Comparison of ENCODE assay signal across 13 mouse cellular contexts in genomic region chr4:40815775-40816372, GRCm38 (mm10). TPM values are rescaled to one million over a fixed set of nuclear protein-coding genes. Genes with fewer than 3 reads are reported as not detected.
DNase-seq lines count a peak whose midpoint lies in the region; ATAC-seq and TF ChIP-seq lines count a peak whose summit lies in the region.
"Had no signal": no experiment of that assay in that cellular context is flagged by ENCODE, and none has a peak within 500 bp of the region (broad histone marks: within the 10 kb centered on the region; RNA-seq: fewer than 3 reads in every experiment).

No protein-coding gene starts in this region.

- no peak overlapping the region for H3K4me2 ChIP-seq in kidney, embryonic 16.5 days (replicated peaks; ENCODE audit: low read depth, low read length)
- H3K4me2 ChIP-seq in intestine, postnatal 0 days (replicated peaks; ENCODE audit: low read depth) = no peak overlapping the region

- 52% methylated on average over 12 of the region's 12 CpGs for WGBS in kidney, adult 2 months
- 50% methylated on average over 12 of the region's 12 CpGs for WGBS in kidney, embryonic 16.5 days
- 67% methylated on average over 12 of the region's 12 CpGs for WGBS in intestine, postnatal 0 days

- TF ChIP-seq EP300 in ES-Bruce4 (IDR thresholded peaks at IDR 0.05; ENCODE audit: insufficient read depth, low read depth, low read length) = 0 out of 2 replicates have a peak, but pooled peaks have one; percentile 49

- no peak for TF ChIP-seq CTCF in kidney, adult 2 months (conservative IDR thresholded peaks at IDR 0.05; ENCODE audit: insufficient read depth, insufficient read length, low read depth, low read length)
- no peak for TF ChIP-seq CTCF in ES-Bruce4 (IDR thresholded peaks at IDR 0.05; ENCODE audit: low read depth, low read length)
- TF ChIP-seq CTCF in brain, embryonic 14.5 days (IDR thresholded peaks at IDR 0.05; ENCODE audit: borderline replicate concordance, extremely low read depth, insufficient read depth, insufficient read length) = no peak
- TF ChIP-seq CTCF in intestine, postnatal 0 days (IDR thresholded peaks at IDR 0.05; ENCODE audit: low read depth) = no peak

- ATAC-seq in kidney, embryonic 16.5 days (ENCODE audit: low FRiP score, low TSS enrichment) = no peak
- ATAC-seq in megakaryocyte, adult 5-6 weeks (ENCODE audit: poor library complexity, severe bottlenecking) = 0 out of 2 replicates have a peak, but pooled peaks have one; percentile 7
- no peak for ATAC-seq in intestine, postnatal 0 days

- H3K27ac ChIP-seq in kidney, adult 2 months (ENCODE audit: insufficient read depth, low read depth, low read length) = peak overlapping the region; percentile 65
- no peak overlapping the region for H3K27ac ChIP-seq in kidney, embryonic 16.5 days (ENCODE audit: low read length)
- H3K27ac ChIP-seq in ES-Bruce4 (ENCODE audit: insufficient read depth, low read length) = 0 out of 2 replicates have a peak overlapping the region, but pooled peaks have one; percentile 13
- H3K27ac ChIP-seq in intestine, postnatal 0 days (ENCODE audit: low read depth, low read length) = no peak overlapping the region
- H3K27ac ChIP-seq: left cerebral cortex, adult 2 months had no signal

- H3K4me3 ChIP-seq in kidney, adult 2 months (ENCODE audit: insufficient read depth, low read depth, low read length) = no peak overlapping the region
- H3K4me3 ChIP-seq in kidney, embryonic 16.5 days (ENCODE audit: low read length) = no peak overlapping the region
- no peak overlapping the region for H3K4me3 ChIP-seq in ES-Bruce4 (ENCODE audit: low read depth, low read length)
- no peak overlapping the region for H3K4me3 ChIP-seq in intestine, postnatal 0 days (ENCODE audit: low read depth, low read length)
- H3K4me3 ChIP-seq: left cerebral cortex, adult 2 months had no signal

- no peaks in the 10 kb centered on the region for H3K9me3 ChIP-seq in kidney, embryonic 16.5 days (ENCODE audit: low read length)
- H3K9me3 ChIP-seq in ES-Bruce4 (replicated peaks; ENCODE audit: control insufficient read depth, insufficient read depth, low read length, poor library complexity, severe bottlenecking) = no peaks in the 10 kb centered on the region; the same call in 1 of the 2 replicates
- no peaks in the 10 kb centered on the region for H3K9me3 ChIP-seq in intestine, postnatal 0 days (ENCODE audit: control insufficient read depth)

- H3K4me1 ChIP-seq in kidney, adult 2 months (ENCODE audit: control insufficient read depth, insufficient read depth, low read length) = peaks cover 34% of the 10 kb centered on the region
- H3K4me1 ChIP-seq in kidney, embryonic 16.5 days (ENCODE audit: insufficient read depth, low read length) = peaks cover 19% of the 10 kb centered on the region
- H3K4me1 ChIP-seq in ES-Bruce4 (ENCODE audit: control insufficient read depth, insufficient read depth, low read length) = peaks cover 9% of the 10 kb centered on the region
- no peaks in the 10 kb centered on the region for H3K4me1 ChIP-seq in intestine, postnatal 0 days (replicated peaks; ENCODE audit: control insufficient read depth, insufficient read depth, low read length)

- no peak for TF ChIP-seq POLR2A in kidney, adult 2 months (IDR thresholded peaks at IDR 0.05; ENCODE audit: low read depth, low read length)
- TF ChIP-seq POLR2A in ES-Bruce4 (IDR thresholded peaks at IDR 0.05; ENCODE audit: insufficient read depth, low read length) = no peak
- no peak for TF ChIP-seq POLR2A in brain, embryonic 14.5 days (IDR thresholded peaks at IDR 0.05; ENCODE audit: borderline replicate concordance, extremely low read depth, insufficient read depth, insufficient read length, poor library complexity, severe bottlenecking)

- DNase-seq in kidney, adult 2 months = peak; percentile 34
- peak; percentile 40 for DNase-seq in brain, embryonic 14.5 days (ENCODE audit: low read depth)
- no peak for DNase-seq in cerebellum, postnatal 14 days
- DNase-seq in spleen, postnatal 36 days (ENCODE audit: low spot score in 2 of 2) = no peak
- DNase-seq: adrenal gland, postnatal 36 days; cerebellum, postnatal 10 days; lung, adult 2 months; thymus, adult 2 months had no signal

- no peaks in the 10 kb centered on the region for H3K27me3 ChIP-seq in kidney, adult 2 months (replicated peaks; ENCODE audit: control insufficient read depth, insufficient read depth, low read length)
- H3K27me3 ChIP-seq in kidney, embryonic 16.5 days (ENCODE audit: insufficient read depth, low read length) = no peaks in the 10 kb centered on the region
- no peaks in the 10 kb centered on the region for H3K27me3 ChIP-seq in ES-Bruce4 (ENCODE audit: control insufficient read depth, insufficient read depth, low read length, poor library complexity, severe bottlenecking)
- no peaks in the 10 kb centered on the region; the same call in 1 of the 2 replicates for H3K27me3 ChIP-seq in intestine, postnatal 0 days (replicated peaks; ENCODE audit: control insufficient read depth, insufficient read depth, low read length)

- H3K9ac ChIP-seq in kidney, embryonic 16.5 days (replicated peaks; ENCODE audit: low read length) = no peak overlapping the region
- no peak overlapping the region for H3K9ac ChIP-seq in ES-Bruce4 (ENCODE audit: low read depth, poor library complexity, severe bottlenecking)
- no peak overlapping the region for H3K9ac ChIP-seq in intestine, postnatal 0 days (ENCODE audit: low read depth, low read length)

- H3K36me3 ChIP-seq in kidney, adult 2 months (ENCODE audit: control insufficient read depth, insufficient read depth, low read length) = peaks cover 2% of the 10 kb centered on the region; the same call in 1 of the 2 replicates
- peaks cover 18% of the 10 kb centered on the region for H3K36me3 ChIP-seq in kidney, embryonic 16.5 days (ENCODE audit: insufficient read depth, low read length)
- peaks cover 6% of the 10 kb centered on the region; the same call in 1 of the 2 replicates for H3K36me3 ChIP-seq in ES-Bruce4 (ENCODE audit: control insufficient read depth, insufficient read depth, low read length, poor library complexity, severe bottlenecking)
- H3K36me3 ChIP-seq in intestine, postnatal 0 days (ENCODE audit: control insufficient read depth, insufficient read depth) = peaks cover 18% of the 10 kb centered on the region

RNA-seq across cellular contexts. Expression of gene B4galt1, which starts 37.9 kb away (rescaled TPM):
- 20.1 and 22.2 TPM in 2 replicates for polyA plus RNA-seq in kidney, adult 2 months (2012; rRNA removed)
- 47.5 and 48.0 TPM in 2 replicates for polyA plus RNA-seq in kidney, embryonic 16.5 days (2015; fragmentation: Nextera tagmentation; extraction: Ambion mirVana)
- 40.0 and 40.7 TPM in 2 replicates for polyA plus RNA-seq in ES-Bruce4 (2011; ENCODE audit: insufficient read depth, insufficient read length, low read depth, missing spikeins)
- polyA plus RNA-seq in brain, embryonic 14.5 days (2012; rRNA removed) = 6.9 and 9.2 TPM in 2 replicates
- total RNA-seq in megakaryocyte, adult 5-6 weeks (2015) = 75.4 and 79.4 TPM in 2 replicates
- 46.4 and 57.4 TPM in 2 replicates for total RNA-seq in megakaryocyte, adult 5-6 weeks (2017)
- 15.3 and 15.5 TPM in 2 replicates for polyA plus RNA-seq in intestine, postnatal 0 days (2015; fragmentation: Nextera tagmentation; extraction: Ambion mirVana)

RNA-seq across cellular contexts. Expression of gene Smu1, which starts 58.2 kb away (rescaled TPM):
- 21.2 and 30.1 TPM in 2 replicates for polyA plus RNA-seq in kidney, adult 2 months (2012; rRNA removed)
- polyA plus RNA-seq in kidney, embryonic 16.5 days (2015; fragmentation: Nextera tagmentation; extraction: Ambion mirVana) = 170 and 176 TPM in 2 replicates
- 172 and 196 TPM in 2 replicates for polyA plus RNA-seq in ES-Bruce4 (2011; ENCODE audit: insufficient read depth, insufficient read length, low read depth, missing spikeins)
- polyA plus RNA-seq in brain, embryonic 14.5 days (2012; rRNA removed) = 67.7 and 80.6 TPM in 2 replicates
- total RNA-seq in megakaryocyte, adult 5-6 weeks (2015) = 56.4 and 66.7 TPM in 2 replicates
- total RNA-seq in megakaryocyte, adult 5-6 weeks (2017) = 94.9 and 100 TPM in 2 replicates
- polyA plus RNA-seq in intestine, postnatal 0 days (2015; fragmentation: Nextera tagmentation; extraction: Ambion mirVana) = 68.8 and 72.1 TPM in 2 replicates

Comparison
In these comparisons a context has a peak if more than half of its experiments do, and no peak if none do; other contexts are left out.
1. H3K27ac ChIP-seq: peak in kidney, adult 2 months (single experiment) and ES-Bruce4 (single experiment); none in kidney, embryonic 16.5 days (single experiment) and intestine, postnatal 0 days (single experiment).
2. DNase-seq: peak in kidney, adult 2 months (single experiment) and brain, embryonic 14.5 days (single experiment); none in cerebellum, postnatal 14 days (0 of 2) and spleen, postnatal 36 days (0 of 2).